Mouse (Mus musculus) thymus, adult 2 months (tissue): Measurements from ENCODE around the gene Eya3. TPM values are rescaled to one million over a fixed set of nuclear protein-coding genes. Genes with fewer than 3 reads are reported as not detected.

Experiments
- DNase-seq: peaks from one replicate; pipeline ENCODE4 v3.0.0; 2021
- H3K27ac ChIP-seq: fragments of 200-500 bp; 2 replicates; pipeline ENCODE4 v1.5.1; 2012; ENCODE audit warnings: low read length, control low read depth; ENCODE audit not compliant: control insufficient read depth, insufficient read depth
- H3K27me3 ChIP-seq: fragments of 200-500 bp; 2 replicates; pipeline ENCODE4 v1.6.1; 2012; ENCODE audit warnings: mild to moderate bottlenecking, low read length, moderate library complexity, mixed read lengths; ENCODE audit not compliant: control insufficient read depth, insufficient read depth
- H3K36me3 ChIP-seq: fragments of 200-500 bp; 2 replicates; pipeline ENCODE4 v1.6.1; 2012; ENCODE audit warnings: mild to moderate bottlenecking, low read length, moderate library complexity; ENCODE audit not compliant: control insufficient read depth, insufficient read depth
- H3K4me1 ChIP-seq: fragments of 200-500 bp; replicated peaks from 2 replicates; pipeline ENCODE4 v1.6.1; 2012; ENCODE audit warnings: low read length; ENCODE audit not compliant: control insufficient read depth, insufficient read depth
- H3K4me3 ChIP-seq: fragments of 200-500 bp; 2 replicates; pipeline ENCODE4 v1.5.1; 2012; ENCODE audit warnings: mild to moderate bottlenecking, low read length, control low read depth, moderate library complexity; ENCODE audit not compliant: control insufficient read depth, insufficient read depth
- CTCF ChIP-seq: fragments of 200-500 bp; IDR thresholded peaks from 2 replicates; pipeline ENCODE4 v1.5.1; 2012; ENCODE audit warnings: mild to moderate bottlenecking, control low read depth, low read length, moderate library complexity, borderline replicate concordance; ENCODE audit not compliant: control insufficient read depth, poor library complexity, insufficient read depth; ENCODE audit errors: extremely low read depth
- POLR2A ChIP-seq: fragments of 200-500 bp; IDR thresholded peaks from 2 replicates; pipeline ENCODE4 v1.6.1; 2012; ENCODE audit warnings: mild to moderate bottlenecking, low read length, control low read depth, moderate library complexity; ENCODE audit not compliant: control insufficient read depth, poor library complexity, insufficient read depth; ENCODE audit errors: extremely low read depth
- WGBS: fragments of 180-500 bp; shearing (Covaris S2); methylation state at CpG from one replicate; pipeline ENCODE4 v1.1.7; 2018; 5-methylcytosine and 5-hydroxymethylcytosine counted together
- polyA plus RNA-seq: library from polyadenylated mRNA; depleted of rRNA; stranded (reverse); fragments of >200 nt; gene quantifications from 2 replicates; pipeline ENCODE4 v1.2.3, GENCODE M21; 2012

The Eya3 gene
- polyA plus RNA-seq, 1 experiment = 63.6 TPM

DNA sequence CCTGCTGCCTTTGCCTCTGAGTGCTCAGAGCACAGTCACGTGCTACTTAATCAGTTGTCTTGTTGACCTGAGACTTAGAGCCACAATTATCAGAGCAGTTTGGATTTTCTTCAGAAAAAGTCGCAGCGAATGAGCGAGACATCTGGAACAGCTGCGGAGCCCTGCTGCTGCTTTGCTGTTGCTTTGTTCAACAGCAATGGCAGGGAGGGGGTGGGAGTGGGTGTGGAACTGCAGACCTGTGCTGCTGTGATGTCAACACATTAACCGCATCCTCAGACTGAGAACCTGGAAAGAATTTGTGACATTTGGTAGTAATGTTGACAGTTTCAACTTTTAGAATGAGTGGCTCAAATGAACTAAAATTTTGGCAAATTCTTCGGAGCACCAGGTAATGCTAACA lies 20.3 kb downstream of the Eya3 start:
- no peaks in the 10 kb centered on the region for H3K4me1 ChIP-seq
- no peak overlapping the region for H3K4me3 ChIP-seq
- H3K36me3 ChIP-seq = peaks cover 20% of the 10 kb centered on the region
- WGBS = 92% methylated on average over 7 of the region's 7 CpGs
- H3K27me3 ChIP-seq = no peaks in the 10 kb centered on the region
- no peak for DNase-seq
- peak overlapping the region; percentile 47 for H3K27ac ChIP-seq
- TF ChIP-seq CTCF = no peak
- no peak for TF ChIP-seq POLR2A

GRCm38 (mm10) chr4:132672697-132673096 lies 33.9 kb downstream of the Eya3 start:
- TF ChIP-seq POLR2A (no peak), CTCF (no peak)
- H3K27me3 ChIP-seq = no peaks in the 10 kb centered on the region
- WGBS = 98% methylated on average over 5 of the region's 5 CpGs
- H3K27ac ChIP-seq = no peak overlapping the region
- peaks cover 40% of the 10 kb centered on the region for H3K36me3 ChIP-seq
- H3K4me3 ChIP-seq = no peak overlapping the region
- no peak for DNase-seq
- H3K4me1 ChIP-seq = no peaks in the 10 kb centered on the region

DNA sequence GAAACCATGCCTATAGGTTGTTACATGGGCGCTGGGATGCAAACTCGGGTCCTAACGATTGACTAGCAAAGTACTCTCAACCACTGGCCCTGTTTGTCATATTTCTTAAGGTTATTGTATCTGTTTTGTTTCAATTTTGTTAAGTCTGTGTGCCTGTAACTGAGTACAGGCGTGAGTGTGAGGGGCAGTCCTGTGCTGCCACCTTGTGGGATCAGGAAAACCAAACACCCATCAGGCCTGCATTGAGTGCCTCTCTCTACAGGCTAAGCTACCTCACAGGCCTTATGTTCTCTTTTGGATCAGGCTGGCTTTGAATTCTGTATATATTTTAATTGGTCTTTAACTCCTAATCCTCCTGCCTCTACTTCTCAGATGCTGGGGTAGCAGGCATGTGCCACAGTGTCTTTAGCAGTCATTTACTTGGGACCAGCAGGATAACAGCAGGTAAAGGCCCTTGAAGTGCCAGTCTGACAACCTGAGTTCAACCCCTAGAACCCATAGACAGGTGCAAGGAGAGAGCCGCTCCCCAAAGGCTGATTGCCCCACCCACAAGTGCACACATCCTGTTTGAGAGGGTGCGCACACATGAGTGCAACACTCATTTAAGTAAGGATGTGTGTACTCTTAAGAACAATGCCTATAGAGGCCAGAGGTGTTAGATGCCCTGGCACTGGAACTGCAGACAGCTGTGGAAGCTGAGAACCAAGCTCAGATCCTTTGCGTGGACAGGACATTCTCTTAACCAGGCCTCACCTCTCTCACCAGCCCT lies 38.2 kb downstream of the Eya3 start:
- peaks cover 26% of the 10 kb centered on the region for H3K36me3 ChIP-seq

DNA sequence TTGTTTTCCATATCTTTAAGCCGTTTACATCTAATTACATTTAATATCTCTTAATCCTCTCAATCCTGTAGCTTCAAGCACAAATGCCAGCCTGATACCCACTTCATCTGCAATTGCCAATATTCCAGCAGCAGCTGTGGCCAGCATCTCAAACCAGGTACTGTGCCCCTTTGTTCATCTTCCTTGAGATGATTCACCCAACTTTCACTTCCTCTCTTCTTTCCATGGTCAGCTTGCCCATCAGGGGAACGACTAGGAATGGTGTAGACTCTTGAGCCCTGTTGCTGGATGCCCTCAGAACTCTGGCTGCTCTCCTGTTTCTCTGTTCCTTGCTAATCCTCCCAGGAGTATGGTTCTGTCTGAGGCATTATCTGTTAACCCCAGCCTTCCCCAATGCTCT lies 50.8 kb downstream of the Eya3 start:
- Histone ChIP-seq H3K27ac (no peak overlapping the region), H3K27me3 (no peaks in the 10 kb centered on the region), H3K36me3 (peaks cover 30% of the 10 kb centered on the region), H3K4me3 (no peak overlapping the region), H3K4me1 (no peaks in the 10 kb centered on the region)
- no peak for DNase-seq
- WGBS = 84% methylated on average over 2 of the region's 2 CpGs
- TF ChIP-seq CTCF (no peak), POLR2A (no peak)

More for the DNA sequence above, 38.2 kb downstream of the Eya3 start:
- Histone ChIP-seq H3K4me1 (no peaks in the 10 kb centered on the region), H3K4me3 (no peak overlapping the region), H3K27ac (no peak overlapping the region), H3K27me3 (no peaks in the 10 kb centered on the region)
- TF ChIP-seq POLR2A = no peak
- no peak for TF ChIP-seq CTCF
- WGBS = 76% methylated on average over 7 of the region's 7 CpGs
- DNase-seq = peak; percentile 18

DNA sequence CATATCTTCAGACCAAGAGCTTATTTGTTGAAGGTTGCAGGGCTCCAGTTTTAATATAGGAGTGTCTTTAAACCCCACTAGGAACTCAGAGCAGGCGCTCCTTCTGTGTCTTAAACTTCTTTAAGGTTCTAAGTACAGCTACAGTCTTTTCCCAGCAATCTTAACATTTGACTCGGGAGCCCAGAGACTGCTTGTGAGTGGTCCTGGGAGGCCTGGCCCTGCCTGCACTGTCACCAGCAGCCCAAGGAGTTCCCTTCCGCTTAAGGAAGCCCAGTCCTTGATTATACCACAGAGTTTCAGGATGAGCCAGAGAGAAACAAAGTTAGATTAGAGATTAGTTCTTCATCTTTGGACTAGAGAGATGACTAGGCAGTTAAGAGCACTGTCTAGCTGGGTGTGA lies 54.6 kb downstream of the Eya3 start:
- DNase-seq = no peak
- H3K27me3 ChIP-seq = no peaks in the 10 kb centered on the region
- H3K4me1 ChIP-seq = no peaks in the 10 kb centered on the region
- TF ChIP-seq POLR2A (no peak), CTCF (no peak)
- 97% methylated on average over 3 of the region's 3 CpGs for WGBS
- no peak overlapping the region for H3K27ac ChIP-seq
- H3K4me3 ChIP-seq = no peak overlapping the region
- H3K36me3 ChIP-seq = peaks cover 48% of the 10 kb centered on the region

GRCm38 (mm10) chr4:132702076-132702475 lies 63.3 kb downstream of the Eya3 start:
- no peaks in the 10 kb centered on the region for H3K4me1 ChIP-seq
- 97% methylated on average over 5 of the region's 5 CpGs for WGBS
- DNase-seq = no peak
- H3K36me3 ChIP-seq = peaks cover 61% of the 10 kb centered on the region
- TF ChIP-seq POLR2A (no peak), CTCF (no peak)
- no peaks in the 10 kb centered on the region for H3K27me3 ChIP-seq
- H3K4me3 ChIP-seq = no peak overlapping the region
- no peak overlapping the region for H3K27ac ChIP-seq
